Mouse (Mus musculus): ENCODE results near the gene Olfr24. TPM values are rescaled to one million over a fixed set of nuclear protein-coding genes. Genes with fewer than 3 reads are reported as not detected.

Gene Olfr24
- polyA plus RNA-seq, 1 experiment from 2014 or later = not detected

Other genes starting within 250 kb of the Olfr24 start
- not detected in 2 replicates for gene Muc16, start 89.5 kb downstream of the Olfr24 start, polyA plus RNA-seq (2015; fragmentation: Nextera tagmentation; extraction: Ambion mirVana)
- not detected in 2 replicates for gene Olfr828, start 55.5 kb upstream of the Olfr24 start, polyA plus RNA-seq (2015; fragmentation: Nextera tagmentation; extraction: Ambion mirVana)
- gene Olfr829, start 90.9 kb upstream of the Olfr24 start, polyA plus RNA-seq (2015; fragmentation: Nextera tagmentation; extraction: Ambion mirVana) = not detected in 2 replicates
- gene Olfr830, start 110.7 kb upstream of the Olfr24 start, polyA plus RNA-seq (2015; fragmentation: Nextera tagmentation; extraction: Ambion mirVana) = not detected in 2 replicates
- gene Olfr832, start 173.1 kb upstream of the Olfr24 start, polyA plus RNA-seq (2015; fragmentation: Nextera tagmentation; extraction: Ambion mirVana) = not detected in 2 replicates
- not detected in 2 replicates for gene Olfr834, start 224.0 kb upstream of the Olfr24 start, polyA plus RNA-seq (2015; fragmentation: Nextera tagmentation; extraction: Ambion mirVana)

All from limb, embryonic 13.5 days (tissue).